Mouse (Mus musculus): ENCODE measurements around the gene Gm29735.
"Not testable (repeated sequence)": the region's sequence is repeated elsewhere in the genome, so short reads cannot be mapped to it uniquely, and the experiment has no call there.

Gene Gm29735

DNA sequence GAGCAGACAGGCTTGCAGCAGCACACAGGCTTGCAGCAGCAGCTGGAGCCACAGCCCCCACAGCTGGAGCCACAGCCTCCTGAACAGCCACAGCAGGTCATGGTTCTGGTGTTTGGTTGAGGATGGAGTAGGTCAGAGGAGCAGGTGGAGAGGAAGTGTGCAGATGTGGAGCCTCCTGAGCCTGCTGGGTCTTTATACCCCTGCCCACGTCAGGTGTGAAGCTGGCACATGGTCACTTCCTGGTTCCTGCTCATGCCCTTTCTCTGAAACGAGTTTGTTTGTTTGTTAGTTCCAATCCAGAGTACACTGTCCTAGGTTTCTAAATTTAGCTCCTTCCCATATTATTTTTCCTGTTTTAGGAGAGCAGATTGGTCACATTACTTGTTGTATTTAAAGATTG is at the start of gene Gm29735:
TSS of gene Gm29735 (minus strand) at position 101 of the 400 bp plus-strand sequence.
- DNase-seq (ENCODE audit: low spot score): not testable (repeated sequence)

DNA sequence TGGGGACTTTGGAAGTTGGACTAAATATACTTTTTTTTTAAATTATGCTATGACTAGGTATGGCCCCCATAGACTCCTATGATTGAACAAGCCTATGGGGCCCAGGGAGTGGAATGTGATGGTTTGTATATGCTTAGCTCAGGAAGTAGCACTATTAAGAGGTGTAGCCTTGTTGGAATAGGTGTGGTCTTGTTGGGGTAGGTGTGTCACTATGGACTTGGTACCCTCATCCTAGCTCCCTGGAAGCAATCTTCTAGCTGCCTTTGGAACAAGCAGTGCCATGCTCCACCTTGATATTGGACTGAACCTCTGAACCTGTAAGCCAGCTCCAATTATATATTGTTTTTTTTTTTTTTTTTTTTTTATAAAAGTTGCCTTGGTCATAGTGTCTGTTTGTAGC is 48.6 kb upstream of the Gm29735 start:
- DNase-seq (ENCODE audit: low spot score): no peak

DNA sequence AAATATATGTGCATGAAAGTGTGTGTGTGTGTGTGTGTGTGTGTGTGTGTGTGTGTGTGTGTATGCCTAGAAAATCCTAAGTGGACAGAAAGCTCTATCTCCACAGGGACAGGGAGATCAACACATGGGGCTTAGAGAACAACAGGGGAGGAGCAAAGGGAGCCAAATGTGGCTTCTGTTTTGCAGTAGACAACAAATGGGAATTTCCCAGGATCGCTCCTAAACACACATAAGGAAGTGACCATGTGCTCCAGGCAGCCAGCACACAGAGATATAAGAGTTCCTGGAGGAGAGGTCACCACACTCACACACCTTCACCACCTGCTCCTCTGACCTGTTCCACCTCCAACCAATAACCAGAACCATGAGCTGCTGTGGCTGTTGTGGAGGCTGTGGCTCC is 44.2 kb upstream of the Gm29735 start, which contains the start of gene Krtap5-3:
TSS of gene Krtap5-3 (plus strand) at position 301 of the 400 bp plus-strand sequence.
- DNase-seq (ENCODE audit: low spot score): no peak

DNA sequence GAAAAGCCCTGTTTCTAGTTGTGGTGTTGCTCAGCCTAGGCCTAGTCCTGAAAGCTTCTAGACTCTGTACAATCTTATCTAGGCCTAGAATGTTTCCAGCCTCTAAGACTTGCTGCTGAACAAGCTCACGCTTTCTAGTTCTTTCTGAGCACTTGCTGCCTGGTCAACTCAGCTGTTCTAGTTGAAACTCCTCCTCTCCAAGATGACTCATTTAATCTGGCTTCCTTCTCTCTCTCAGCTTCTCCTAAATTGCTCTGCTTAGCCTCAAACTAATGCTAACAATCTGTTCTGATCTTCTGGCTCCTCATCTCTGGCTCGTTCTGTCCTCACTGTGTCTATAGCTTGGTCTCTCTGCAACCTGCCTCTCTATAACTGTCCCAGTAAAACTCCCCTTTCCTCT is 41.8 kb upstream of the Gm29735 start:
- no peak for DNase-seq (ENCODE audit: low spot score)

DNA sequence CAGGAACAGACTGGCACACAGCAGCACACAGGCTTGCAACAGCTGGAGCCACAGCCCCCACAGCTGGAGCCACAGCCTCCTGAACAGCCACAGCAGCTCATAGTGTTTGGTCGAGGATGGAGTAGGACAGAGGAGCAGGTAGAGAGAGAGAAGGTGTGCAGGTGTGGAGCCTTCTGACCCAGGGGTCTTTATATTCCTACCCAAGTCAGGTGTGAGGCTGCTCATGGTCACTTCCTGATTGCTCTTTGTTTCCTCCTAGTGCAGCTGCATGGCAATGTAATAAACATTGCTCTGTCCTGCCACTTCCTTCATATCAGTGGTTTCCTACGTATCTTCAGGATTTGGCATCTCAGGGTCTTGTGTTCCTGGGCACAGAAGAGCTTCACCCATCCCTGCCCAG is 33.4 kb upstream of the Gm29735 start, which contains the start of gene Gm10153:
TSS of gene Gm10153 (minus strand) at position 101 of the 400 bp plus-strand sequence.
- no peak for DNase-seq (ENCODE audit: low spot score)

DNA sequence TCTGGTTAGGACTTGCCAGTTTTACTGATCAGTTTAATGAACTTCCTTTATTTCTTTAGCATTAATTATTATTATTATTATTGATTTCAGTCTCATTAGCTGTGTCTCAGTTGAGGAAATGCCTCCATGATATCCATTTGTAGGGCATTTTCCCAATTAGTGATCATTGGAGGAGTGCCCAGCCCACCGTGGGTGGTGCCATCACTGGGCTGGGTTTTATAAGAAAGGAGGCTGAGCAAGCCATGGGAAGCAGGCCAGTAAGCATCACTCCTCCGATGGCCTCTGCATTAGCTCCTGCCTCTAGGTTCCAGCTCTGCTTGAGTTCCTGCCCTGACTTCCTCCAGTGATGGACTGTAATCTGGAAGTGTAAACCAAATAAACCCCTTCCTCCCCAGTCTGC is 31.2 kb upstream of the Gm29735 start:
- no peak for DNase-seq (ENCODE audit: low spot score)

DNA sequence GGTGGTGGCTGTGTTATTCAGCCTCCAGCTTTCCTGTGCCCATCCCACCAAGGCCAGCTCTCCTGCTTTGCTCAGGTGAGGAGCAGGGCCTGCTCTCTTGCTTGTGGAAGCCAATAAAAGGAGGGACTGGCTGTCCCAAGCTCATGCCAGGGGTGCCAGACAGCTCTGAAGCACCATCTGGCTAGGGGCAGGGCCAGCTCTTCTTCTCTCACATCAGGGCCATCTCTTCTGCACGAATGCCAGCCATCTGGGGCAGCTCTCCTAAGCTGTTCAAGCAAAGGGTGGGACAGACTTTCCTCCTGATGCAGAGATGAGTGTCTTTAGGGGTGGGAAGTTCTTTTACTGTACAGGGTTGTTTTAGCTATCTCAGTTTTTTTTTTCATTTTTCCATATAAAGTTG is 24.1 kb upstream of the Gm29735 start:
- DNase-seq (ENCODE audit: low spot score): no peak

DNA sequence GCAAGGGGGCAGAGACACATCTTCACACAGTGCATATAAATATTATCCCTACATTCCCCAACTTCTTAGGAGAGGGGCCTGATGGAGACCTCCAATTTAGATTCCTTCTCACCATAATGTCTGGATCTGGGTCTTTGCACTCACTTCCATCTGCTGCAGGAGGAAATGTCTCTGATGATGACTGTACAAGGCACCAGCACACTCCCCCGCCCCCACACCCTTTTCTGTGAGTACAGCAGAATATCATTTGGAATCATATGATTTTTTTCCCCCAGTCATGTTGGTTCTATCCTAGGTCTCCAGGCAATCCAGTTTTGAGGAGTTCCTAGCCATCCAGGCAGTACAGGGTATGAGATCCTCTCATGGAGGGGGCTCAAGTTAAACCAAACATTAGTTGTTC is 21.8 kb upstream of the Gm29735 start:
- DNase-seq (ENCODE audit: low spot score): no peak

DNA sequence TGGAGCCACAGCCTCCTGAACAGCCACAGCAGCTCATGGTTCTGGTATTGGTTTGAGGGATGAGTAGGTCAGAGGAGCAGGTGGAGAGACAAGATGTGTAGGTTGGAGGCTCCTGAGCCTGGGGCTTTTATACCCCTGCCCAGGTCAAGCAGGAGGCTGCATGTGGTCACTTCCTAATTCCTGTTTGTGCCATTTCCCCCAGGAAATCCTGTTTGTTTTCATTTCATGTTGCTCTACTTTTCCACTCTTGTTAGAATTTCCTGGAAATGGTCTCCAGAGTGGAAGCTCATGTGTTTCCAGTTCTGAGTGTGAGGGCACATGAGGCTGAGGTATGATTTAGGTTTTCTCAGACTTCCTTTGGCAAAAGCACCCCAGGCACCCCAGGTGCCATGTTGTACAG is 19.0 kb upstream of the Gm29735 start, which contains the start of gene Krtap5-2:
TSS of gene Krtap5-2 (minus strand) at position 101 of the 400 bp plus-strand sequence.
- DNase-seq (ENCODE audit: low spot score): not testable (repeated sequence)

DNA sequence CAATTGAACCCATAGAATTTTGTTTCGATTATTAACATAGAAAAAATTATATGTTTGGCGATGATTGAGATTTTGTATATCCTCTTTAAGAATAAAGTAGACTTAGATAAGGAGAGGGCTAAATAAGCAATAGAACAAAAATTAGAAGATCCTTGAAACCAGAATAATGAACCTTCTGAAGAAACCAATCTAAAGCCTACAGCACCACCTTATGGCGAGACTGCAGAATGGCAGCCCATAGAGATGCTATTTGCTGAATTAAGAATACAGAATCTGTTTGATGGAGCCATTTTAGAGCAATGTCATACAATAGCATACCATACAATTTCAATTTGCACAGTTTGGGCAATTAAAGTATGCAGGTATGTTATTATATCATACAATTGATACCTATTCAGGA is 12.9 kb upstream of the Gm29735 start:
- DNase-seq (ENCODE audit: low spot score): no peak

DNA sequence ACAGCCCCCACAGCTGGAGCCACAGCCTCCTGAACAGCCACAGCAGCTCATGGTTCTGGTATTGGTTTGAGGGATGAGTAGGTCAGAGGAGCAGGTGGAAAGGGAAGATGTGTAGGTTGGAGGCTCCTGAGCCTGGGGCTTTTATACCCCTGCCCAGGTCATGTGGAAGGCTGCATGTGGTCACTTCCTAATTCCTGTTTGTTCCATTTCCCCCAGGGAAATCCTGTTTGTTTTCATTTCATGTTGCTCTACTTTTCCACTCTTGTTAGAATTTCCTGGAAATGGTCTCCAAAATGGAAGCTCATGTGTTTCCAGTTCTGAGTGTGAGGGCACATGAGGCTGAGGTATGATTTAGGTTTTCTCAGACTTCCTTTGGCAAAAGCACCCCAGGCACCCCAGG is 8.7 kb upstream of the Gm29735 start, which contains the start of gene Gm4553:
TSS of gene Gm4553 (minus strand) at position 101 of the 400 bp plus-strand sequence.
- not testable (repeated sequence) for DNase-seq (ENCODE audit: low spot score)

DNA sequence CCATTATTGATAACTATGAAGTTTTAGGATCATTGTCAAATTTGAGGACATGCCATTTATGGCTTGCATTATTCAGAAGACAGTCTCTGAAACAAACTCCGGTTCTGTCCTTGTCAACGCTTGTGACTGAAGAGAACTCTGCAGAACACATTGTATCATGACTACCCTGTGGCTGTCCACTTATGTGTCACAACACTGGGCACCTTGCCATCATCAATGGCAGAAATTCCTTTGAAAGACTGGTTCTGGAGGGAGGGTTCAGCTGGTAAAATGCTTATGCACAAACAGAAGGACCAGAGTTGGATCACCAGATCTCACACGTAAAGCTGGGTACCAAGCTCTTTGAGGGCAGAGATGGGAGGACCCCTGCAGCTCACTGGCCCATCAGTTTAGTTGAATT is 2.5 kb upstream of the Gm29735 start:
- no peak for DNase-seq (ENCODE audit: low spot score)

DNA sequence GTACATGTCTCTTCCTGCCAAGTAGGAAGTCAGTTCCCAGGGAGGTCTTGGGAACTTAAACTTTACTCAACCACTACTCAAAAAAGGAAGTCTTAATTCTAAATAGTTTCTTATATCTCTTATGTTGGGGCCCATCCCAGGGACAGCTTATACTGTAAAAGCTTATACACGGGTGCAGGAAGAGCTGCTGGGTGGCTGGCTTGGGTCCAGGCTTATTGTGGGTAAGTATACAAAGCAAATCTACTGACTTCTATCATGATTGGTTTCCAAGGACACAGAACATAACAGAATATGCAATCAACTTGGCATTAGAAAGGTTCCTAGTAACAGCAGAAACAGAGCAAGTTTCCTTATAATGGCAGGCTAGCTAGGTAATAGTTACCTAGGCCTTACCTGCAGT is 1.6 kb downstream of the Gm29735 start:
- no peak for DNase-seq (ENCODE audit: low spot score)

DNA sequence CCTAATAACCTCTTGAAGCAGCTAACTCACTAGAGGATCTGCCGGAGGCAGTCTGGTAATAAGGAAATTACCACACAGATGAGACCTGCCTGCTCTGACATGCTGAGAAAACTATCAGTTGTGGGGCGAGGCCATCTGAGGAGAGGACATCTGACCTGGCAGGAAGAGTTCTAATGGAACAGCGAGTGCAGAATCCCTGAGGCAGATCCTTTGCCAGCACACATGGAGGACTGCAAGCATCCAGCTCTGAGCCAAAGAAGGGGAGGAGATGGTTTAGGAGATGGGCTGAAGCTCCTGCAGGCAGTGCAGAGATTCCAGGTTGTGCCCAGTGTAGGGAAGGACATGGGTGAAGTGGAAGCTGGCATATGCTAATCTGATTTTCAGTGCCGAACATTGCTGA is 4.7 kb downstream of the Gm29735 start:
- no peak for DNase-seq (ENCODE audit: low spot score)

DNA sequence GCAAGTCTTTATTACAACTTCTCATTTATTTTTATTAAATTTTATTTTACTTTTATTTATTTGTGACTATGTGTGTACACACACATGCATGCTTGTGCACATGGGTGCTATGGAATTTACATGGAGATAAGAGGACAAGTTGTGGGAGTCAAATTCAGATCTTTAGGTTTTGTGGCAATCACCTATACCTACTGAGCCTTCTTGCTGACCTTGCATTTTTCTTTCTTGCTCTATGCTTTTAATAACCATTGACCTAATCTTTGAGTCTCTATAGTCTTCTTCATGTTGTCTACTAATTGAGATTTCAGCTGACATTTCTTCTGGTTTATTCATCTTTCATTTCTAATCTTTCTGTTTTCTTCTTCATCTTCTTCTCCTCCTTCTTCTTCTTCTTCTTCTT is 8.3 kb downstream of the Gm29735 start:
- DNase-seq (ENCODE audit: low spot score): no peak

DNA sequence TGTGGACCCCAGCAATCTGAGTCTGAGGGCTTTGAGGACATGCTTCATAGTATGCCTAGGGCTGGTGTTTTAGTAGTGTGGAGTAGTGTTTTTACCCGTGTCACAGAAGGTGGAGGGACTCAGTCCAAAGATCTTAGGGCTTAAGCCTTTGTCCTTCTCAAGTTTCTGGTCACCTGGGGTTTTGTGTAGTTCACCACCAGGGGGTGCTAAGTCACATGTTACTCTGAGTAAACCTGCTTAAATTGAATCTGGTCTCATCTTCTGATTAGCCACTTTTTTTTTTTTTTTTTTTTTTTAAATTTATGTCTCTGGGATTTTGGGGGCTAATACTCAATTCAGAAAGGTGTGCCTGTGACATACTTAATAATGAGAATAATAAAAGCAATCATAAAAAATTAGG is 10.9 kb downstream of the Gm29735 start:
- peak; percentile 52 for DNase-seq (ENCODE audit: low spot score)

DNA sequence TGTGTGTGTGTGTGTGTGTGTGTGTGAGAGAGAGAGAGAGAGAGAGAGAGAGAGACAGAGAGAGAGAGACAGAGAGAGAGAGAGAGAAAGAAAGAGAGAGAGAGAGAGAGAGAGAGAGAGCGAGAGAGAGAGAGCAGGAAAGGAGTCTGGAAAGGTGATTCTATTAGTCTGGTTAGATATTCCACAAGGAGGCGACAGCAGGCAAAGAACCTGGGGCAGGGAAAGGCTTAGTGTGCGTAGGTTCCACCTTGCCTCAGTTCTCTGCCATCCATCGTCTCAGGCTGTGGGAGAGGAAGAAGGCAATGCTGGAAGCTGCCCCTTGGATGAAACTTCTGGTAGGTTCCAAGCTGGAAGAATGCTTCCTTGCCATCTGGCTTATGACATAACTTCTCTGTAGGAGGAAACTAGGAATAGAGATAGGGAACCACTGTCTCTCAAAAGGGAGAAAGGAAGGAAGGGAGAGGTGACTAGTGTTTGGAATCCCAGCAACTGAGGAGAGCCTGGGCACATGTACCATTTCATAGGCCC is 11.4 kb downstream of the Gm29735 start:
- no peak for DNase-seq (ENCODE audit: low spot score)

DNA sequence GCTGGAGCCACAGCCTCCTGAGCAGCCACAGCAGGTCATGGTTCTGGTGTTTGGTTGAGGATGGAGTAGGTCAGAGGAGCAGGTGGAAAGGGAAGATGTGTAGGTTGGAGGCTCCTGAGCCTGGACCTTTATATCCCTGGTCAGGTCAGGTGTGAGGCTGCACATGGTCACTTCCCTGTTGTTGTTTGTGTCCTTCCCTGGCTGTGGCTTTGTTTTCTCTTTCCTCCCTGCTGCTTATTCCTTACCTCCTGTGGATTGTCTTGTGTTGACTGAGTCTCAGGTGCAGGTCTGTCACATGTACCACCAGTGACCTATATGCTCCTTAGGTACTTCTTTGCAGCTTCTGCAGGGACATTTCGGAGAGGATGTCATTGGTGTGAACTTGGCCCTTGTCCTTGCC is 12.4 kb downstream of the Gm29735 start, which contains the start of gene Gm45337:
TSS of gene Gm45337 (minus strand) at position 101 of the 400 bp plus-strand sequence.
- no peak for DNase-seq (ENCODE audit: low spot score)

DNA sequence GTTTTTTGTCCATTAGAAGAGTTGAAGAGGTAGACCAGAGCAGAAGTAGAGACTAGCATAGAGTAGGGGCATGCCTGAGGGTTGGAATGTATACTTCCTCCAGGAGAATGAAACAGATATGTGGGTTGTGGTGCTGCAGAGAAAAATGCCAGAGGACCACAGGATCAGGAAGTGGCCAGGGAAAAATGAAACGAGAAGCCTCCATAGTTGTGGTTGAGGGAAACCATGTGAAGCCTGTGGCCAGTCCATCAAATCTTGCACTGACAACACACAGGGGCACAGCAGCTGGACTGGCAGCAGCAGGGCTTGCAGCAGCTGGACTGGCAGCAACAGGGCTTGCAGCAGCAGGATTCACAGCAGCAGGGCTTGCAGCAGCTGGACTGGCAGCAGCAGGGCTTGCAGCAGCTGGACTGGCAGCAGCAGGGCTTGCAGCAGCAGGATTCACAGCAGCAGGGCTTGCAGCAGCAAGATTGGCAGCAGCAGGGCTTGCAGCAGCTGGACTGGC is 13.4 kb downstream of the Gm29735 start:
- DNase-seq (ENCODE audit: low spot score): not testable (repeated sequence)

DNA sequence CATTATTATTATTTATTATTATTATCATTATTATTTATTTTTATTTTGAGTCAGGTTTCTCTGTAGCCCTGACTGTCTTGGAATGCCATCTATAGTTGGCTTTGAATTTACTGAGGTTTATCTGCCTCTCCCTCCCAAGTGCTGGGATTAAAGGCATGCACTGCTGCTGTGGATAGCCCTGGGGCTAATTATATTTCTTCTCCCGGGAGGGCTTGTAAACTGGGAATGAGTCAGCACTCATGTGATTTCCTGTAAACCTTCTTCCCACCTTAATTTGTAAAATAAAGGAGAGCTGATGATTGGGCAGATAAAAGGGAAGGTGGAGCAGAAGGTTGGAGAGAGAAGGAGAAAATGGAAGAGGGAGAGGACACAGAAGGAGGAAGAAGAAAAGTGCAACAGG is 16.2 kb downstream of the Gm29735 start:
- DNase-seq (ENCODE audit: low spot score): no peak

DNA sequence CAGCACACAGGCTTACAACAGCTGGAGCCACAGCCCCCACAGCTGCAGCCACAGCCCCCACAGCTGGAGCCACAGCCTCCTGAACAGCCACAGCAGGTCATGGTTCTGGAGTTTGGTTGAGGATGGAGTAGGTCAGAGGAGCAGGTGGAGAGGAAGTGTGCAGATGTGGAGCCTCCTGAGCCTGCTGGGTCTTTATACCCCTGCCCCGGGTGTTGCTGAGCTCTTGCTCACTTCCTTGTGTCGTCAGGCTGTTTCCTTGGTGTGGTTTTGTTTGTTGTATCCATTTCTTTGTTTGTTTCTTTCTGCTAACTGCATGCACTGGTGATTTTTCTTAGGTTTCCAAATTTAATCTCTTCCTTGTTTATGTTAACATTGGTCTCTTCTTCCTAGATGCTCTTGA is 21.0 kb downstream of the Gm29735 start, which contains the start of gene Gm39115:
TSS of gene Gm39115 (minus strand) at position 101 of the 400 bp plus-strand sequence.
- DNase-seq (ENCODE audit: low spot score): not testable (repeated sequence)

DNA sequence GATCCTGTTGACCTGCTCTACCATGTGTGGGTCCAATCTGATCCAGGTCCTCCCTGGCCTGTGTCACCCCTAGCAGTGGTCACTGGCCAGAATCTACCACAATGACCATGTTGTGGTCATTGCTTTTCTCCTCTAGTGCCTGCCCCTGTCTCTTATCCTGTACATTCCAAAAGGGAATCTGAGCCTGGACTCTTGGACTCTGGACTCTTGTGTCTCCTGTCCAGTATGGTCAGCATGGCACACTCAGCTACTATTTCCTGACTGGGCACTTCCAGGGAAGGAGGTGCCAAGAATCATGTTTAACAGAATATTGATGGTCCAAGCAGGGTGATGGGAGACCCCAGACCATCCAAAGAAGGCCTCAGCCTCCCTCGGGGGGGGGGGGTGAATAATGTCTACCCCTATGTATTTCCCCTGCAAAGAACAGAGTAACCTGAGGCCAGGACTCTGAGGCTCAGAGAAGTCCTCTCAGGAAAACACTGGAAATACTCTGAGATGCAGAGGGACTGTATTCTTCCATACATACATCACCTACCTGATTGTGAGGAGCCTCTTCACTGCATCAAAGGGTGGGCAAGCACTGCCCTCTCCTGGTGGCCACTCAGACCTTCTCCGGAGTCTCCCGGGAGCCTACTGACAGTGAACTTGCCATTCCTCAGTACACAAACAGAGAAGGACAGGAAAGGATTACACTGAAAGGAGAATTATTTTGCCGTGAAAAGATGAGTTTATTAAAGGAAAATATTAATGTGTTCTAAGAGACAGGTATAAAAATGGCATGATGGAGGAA is 22.5 kb downstream of the Gm29735 start:
- peak; percentile 21 for DNase-seq (ENCODE audit: low spot score)

DNA sequence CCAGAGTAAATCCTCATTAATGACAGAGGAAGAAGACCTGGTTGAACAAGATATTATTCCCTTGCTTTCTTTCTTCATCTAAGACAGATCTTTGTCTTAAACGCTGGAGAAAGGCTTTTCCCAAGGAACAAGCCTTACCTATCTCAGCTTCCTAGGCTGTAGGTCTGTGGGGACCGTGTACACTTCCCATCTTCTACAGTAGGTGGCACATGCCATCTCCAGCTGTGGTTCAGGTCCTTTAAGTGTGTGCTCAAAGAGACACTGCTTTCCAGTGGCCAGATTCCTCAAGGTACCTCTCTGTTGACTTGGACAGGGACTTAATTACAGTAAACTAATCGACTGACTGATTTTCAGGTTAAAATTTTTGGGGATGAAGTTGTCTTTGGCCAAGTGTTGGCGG is 28.1 kb downstream of the Gm29735 start:
- no peak for DNase-seq (ENCODE audit: low spot score)

All from layer of hippocampus, adult 11-12 months (tissue).